Mouse (Mus musculus) testis, adult 2 months (tissue): Measurements from ENCODE around the gene Arhgdia.

Experiments used
- CTCF ChIP-seq: fragments of 200-500 bp; IDR thresholded peaks from 2 replicates; pipeline ENCODE4 v1.5.1; 2012; ENCODE audit warnings: low read depth, mild to moderate bottlenecking, inconsistent platforms, low read length, moderate library complexity; ENCODE audit not compliant: control insufficient read depth, insufficient read depth, insufficient replicate concordance
- POLR2A ChIP-seq: fragments of 200-500 bp; IDR thresholded peaks from 2 replicates; pipeline ENCODE4 v1.6.1; 2012; ENCODE audit warnings: low read depth, mild to moderate bottlenecking, inconsistent platforms, low read length, moderate library complexity; ENCODE audit not compliant: control insufficient read depth

DNA sequence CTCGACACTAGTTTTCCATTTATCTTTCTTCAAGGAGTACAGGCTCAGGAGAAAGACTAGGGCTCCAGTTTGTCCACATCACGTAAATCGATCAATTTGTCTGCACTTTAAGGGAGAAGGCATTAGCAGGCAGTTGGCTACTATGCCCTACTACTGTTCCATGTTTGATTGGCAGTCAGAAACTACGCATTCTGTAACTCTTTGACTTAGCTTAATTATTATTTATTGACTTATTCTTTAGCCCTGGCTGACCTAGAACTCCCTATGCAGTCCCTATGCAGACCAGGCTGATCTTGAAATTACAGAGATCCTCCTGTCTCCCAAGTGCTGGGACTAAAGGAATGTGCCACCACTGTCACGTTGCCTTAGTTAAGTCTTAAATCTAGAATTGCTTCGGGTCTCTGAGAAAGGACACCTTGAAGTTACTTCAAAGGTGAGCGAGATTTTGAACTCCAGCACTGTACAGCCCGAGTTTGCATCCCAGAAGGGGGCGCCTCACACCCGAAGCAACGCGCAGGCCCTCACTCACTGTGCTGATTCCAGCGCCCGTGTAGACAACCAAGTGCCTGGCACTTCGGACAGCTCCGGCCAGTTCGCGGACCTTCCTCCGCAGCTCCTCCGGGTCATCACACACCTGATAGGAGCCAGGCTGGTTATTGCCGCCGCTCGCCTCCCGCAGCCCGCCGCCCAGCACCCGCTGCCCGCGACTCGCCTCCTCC, 42.7 kb upstream of the Arhgdia start:
- no peak for TF ChIP-seq POLR2A
- peak; percentile 30; the same call in 1 of the 2 replicates for TF ChIP-seq CTCF
